Mouse (Mus musculus) erythroblast, embryonic 14.5 days (primary cell): ENCODE data around the gene Srbd1.

Experiments used
- GATA1 ChIP-seq: IDR thresholded peaks from 2 replicates; pipeline ENCODE4 v1.6.1; 2012; ENCODE audit warnings: low read length, inconsistent platforms, mixed read lengths
- TAL1 ChIP-seq: IDR thresholded peaks from 3 replicates; pipeline ENCODE4 v1.6.1; 2012; ENCODE audit warnings: low read length, inconsistent platforms, mixed read lengths

- TF ChIP-seq GATA1 (no peak), TAL1 (no peak)
Observed at GRCm38 (mm10) chr17:86156999-86157398, 12.0 kb upstream of the Srbd1 start.
